Mouse (Mus musculus) hindbrain, embryonic 14.5 days (tissue): ENCODE results near the gene Cd3eap. TPM values are rescaled to one million over a fixed set of nuclear protein-coding genes. Genes with fewer than 3 reads are reported as not detected.
A peak's percentile ranks its signal among the peaks of the same experiment; 100 is the strongest.

Experiments used
- ATAC-seq: fragments of 200-750 bp; cut with Nextera tagmentation; 2 replicates; pipeline ENCODE4 v1.8.0; 2017; ENCODE audit warnings: moderate number of reproducible peaks, mild to moderate bottlenecking, moderate TSS enrichment, moderate library complexity; ENCODE audit not compliant: low FRiP score
- DNase-seq: peaks from one replicate; pipeline ENCODE4 v3.0.0-alpha.2; 2015; ENCODE audit warnings: low spot score
- H3K27ac ChIP-seq: fragments of 300-500 bp; sonication (generic); 2 replicates; pipeline ENCODE4 v1.5.1; 2014; ENCODE audit warnings: mild to moderate bottlenecking, moderate library complexity
- H3K27me3 ChIP-seq: fragments of 300-500 bp; sonication (generic); 2 replicates; pipeline ENCODE4 v1.6.1; 2014; ENCODE audit warnings: mild to moderate bottlenecking, low read length, mixed read lengths; ENCODE audit not compliant: control insufficient read depth, insufficient read depth
- H3K36me3 ChIP-seq: fragments of 300-500 bp; sonication (generic); replicated peaks from 2 replicates; pipeline ENCODE4 v1.6.1; 2014; ENCODE audit not compliant: control insufficient read depth, insufficient read depth
- H3K4me1 ChIP-seq: fragments of 300-500 bp; sonication (generic); replicated peaks from 2 replicates; pipeline ENCODE4 v1.6.1; 2014; ENCODE audit warnings: antibody characterized with exemption, low read length, mixed read lengths; ENCODE audit not compliant: control insufficient read depth, insufficient read depth
- H3K4me2 ChIP-seq: fragments of 300-500 bp; sonication (generic); replicated peaks from 2 replicates; pipeline ENCODE4 v1.6.1; 2014; ENCODE audit warnings: mild to moderate bottlenecking, moderate library complexity
- H3K4me3 ChIP-seq: fragments of 300-500 bp; sonication (generic); replicated peaks from 2 replicates; pipeline ENCODE4 v1.5.1; 2014; ENCODE audit warnings: mild to moderate bottlenecking, low read length
- H3K9ac ChIP-seq: fragments of 300-500 bp; sonication (generic); 2 replicates; pipeline ENCODE4 v1.6.1; 2014
- H3K9me3 ChIP-seq: fragments of 300-500 bp; sonication (generic); 2 replicates; pipeline ENCODE4 v1.6.1; 2016; ENCODE audit warnings: low read length; ENCODE audit not compliant: control insufficient read depth
- WGBS: fragments of 180-500 bp; shearing (Covaris S2); extraction: QIAGEN DNeasy Blood & Tissue Kit; methylation state at CpG from one replicate; pipeline ENCODE4 v1.1.7; 2014; 5-methylcytosine and 5-hydroxymethylcytosine counted together
- polyA plus RNA-seq: library from polyadenylated mRNA; unstranded; fragments of >200 nt; fragmentation: Nextera tagmentation; extraction: Ambion mirVana; gene quantifications from 2 replicates; pipeline ENCODE4 v1.2.1, GENCODE M21; 2014

Gene Cd3eap
- polyA plus RNA-seq, 1 experiment from 2014 or later, result 17.0 TPM

DNA sequence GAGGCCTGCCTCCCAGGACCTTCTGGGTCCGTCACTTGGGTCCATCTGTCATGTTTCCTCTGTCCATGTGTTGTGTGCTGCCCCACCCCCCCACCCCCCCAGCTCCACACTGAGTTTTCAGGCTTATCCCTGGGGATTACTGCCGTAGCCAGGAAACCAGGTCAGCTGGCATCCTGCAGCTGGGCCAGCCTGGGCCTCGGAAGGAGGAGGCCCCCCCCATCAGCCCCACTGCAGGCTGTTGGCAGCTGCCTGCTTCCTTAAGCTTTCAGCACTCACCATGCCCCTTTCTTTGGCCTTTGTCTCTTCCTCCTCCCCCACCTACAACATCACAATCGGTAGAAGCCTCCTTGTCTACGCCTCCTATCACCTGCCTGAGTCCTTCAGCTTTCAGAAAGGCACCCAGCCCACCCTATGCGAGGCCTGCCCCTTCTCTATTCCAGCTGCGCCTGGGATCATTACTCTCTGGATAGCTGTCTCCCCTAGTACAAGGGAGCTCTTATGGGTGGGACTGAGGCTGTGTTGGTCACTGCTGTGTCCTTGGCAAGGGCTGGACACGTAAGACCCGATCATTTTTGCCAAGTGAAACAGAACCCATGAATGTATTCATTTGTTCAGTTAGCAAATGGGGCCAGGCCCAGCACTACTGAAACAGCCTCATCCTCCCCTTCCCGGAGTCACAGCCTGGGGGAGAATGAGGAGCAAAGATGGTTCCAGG, 29.6 kb upstream of the Cd3eap start:
- Histone ChIP-seq H3K4me3 (no peak overlapping the region), H3K9me3 (no peaks in the 10 kb centered on the region), H3K36me3 (peaks cover 96% of the 10 kb centered on the region), H3K4me1 (no peaks in the 10 kb centered on the region), H3K27me3 (no peaks in the 10 kb centered on the region), H3K4me2 (no peak overlapping the region), H3K9ac (no peak overlapping the region), H3K27ac (0 out of 2 replicates have a peak overlapping the region, but pooled peaks have one; percentile 46)
- no peak for DNase-seq
- 53% methylated on average over 10 of the region's 10 CpGs for WGBS
- ATAC-seq, result no peak

DNA sequence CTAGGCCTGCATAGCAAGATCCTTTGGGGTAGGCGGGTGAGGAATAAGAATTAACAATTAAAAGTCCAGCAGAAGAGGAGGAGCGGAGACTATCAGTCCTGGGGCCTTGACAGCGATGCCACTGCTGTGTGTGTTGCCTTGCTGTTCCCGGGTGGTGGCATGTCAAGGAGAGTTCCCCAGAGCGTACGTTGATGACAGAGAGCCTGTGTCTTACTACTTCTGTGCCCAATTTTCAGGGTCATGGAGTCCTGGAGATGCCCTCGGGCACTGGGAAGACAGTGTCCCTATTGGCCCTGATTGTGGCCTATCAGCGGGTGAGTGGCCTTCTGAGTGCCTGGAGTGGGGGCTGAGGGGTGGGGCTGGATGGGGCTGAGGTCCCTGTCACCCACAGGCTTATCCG, 24.4 kb upstream of the Cd3eap start:
- WGBS, result 89% methylated on average over 9 of the region's 9 CpGs
- Histone ChIP-seq H3K27me3 (no peaks in the 10 kb centered on the region), H3K36me3 (peaks cover 44% of the 10 kb centered on the region), H3K4me1 (peaks cover 11% of the 10 kb centered on the region), H3K27ac (no peak overlapping the region), H3K9me3 (no peaks in the 10 kb centered on the region), H3K9ac (0 out of 2 replicates have a peak overlapping the region, but pooled peaks have one; percentile 86), H3K4me3 (no peak overlapping the region), H3K4me2 (no peak overlapping the region)
- DNase-seq (no peak), ATAC-seq (no peak)

GRCm38 (mm10) chr7:19382166-19382541, 22.9 kb upstream of the Cd3eap start:
- Histone ChIP-seq H3K9me3 (no peaks in the 10 kb centered on the region), H3K4me3 (peak overlapping the region; percentile 89), H3K4me2 (peak overlapping the region; percentile 93), H3K27me3 (no peaks in the 10 kb centered on the region), H3K4me1 (peaks cover 11% of the 10 kb centered on the region), H3K9ac (peak overlapping the region; percentile 86), H3K36me3 (peaks cover 30% of the 10 kb centered on the region), H3K27ac (peak overlapping the region; percentile 76; the same call in 1 of the 2 replicates)
- WGBS, result under 1% methylated on average over 22 of the region's 37 CpGs
- DNase-seq (no peak), ATAC-seq (peak; percentile 62)

DNA sequence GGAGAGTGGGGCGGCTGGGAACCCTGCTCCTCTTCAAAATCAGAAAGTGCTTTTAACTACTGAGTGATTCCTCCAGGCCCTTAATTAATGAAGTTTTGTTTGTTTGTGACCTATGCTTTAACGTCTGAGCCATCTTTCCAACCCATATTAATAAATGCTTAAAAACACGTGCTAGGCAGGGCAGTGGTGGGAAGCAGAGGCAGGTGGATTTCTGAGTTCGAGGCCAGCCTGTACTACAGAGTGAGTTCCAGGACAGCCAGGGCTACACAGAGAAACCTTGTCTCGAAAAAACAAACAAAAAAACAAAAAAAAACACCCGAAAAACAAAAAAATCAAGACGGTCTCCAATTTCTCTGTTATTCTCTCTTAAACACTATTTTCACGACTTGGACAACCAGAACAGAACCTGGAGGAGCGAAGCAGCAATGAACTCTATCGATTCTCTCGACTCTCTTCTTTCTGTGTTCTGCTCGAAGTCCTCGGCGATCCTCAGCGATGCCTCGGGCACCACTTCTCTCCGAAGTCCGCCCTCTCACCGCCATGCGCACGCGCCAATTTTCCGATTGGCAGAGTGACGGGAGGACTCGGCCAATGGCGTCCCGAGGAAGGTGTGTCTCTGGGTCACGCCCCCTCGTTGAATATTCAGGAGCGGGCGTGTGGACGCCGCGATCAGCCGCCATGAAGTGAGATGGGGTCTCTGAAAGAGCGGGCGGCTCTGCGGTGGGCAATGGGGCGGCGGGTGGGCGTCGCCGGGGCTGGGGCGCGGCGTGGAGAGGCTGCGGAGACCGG, 22.3 kb upstream of the Cd3eap start, which contains the start of gene Ercc2:
Ercc2 (plus strand) TSS at position 634 of the 789 bp plus-strand sequence.
- Histone ChIP-seq H3K4me2 (peak within 1 kb of the TSS; percentile 93), H3K27ac (peak within 1 kb of the TSS; percentile 76; the same call in 1 of the 2 replicates), H3K9ac (peak within 1 kb of the TSS; percentile 86), H3K4me3 (peak within 1 kb of the TSS; percentile 89), H3K27me3 (no peaks in the 10 kb centered on the region), H3K4me1 (peaks cover 11% of the 10 kb centered on the region), H3K36me3 (peaks cover 24% of the 10 kb centered on the region), H3K9me3 (no peaks in the 10 kb centered on the region)
- ATAC-seq (peak; percentile 95), DNase-seq (peak; percentile 99)
- WGBS, result 7% methylated on average over 42 of the region's 48 CpGs

DNA sequence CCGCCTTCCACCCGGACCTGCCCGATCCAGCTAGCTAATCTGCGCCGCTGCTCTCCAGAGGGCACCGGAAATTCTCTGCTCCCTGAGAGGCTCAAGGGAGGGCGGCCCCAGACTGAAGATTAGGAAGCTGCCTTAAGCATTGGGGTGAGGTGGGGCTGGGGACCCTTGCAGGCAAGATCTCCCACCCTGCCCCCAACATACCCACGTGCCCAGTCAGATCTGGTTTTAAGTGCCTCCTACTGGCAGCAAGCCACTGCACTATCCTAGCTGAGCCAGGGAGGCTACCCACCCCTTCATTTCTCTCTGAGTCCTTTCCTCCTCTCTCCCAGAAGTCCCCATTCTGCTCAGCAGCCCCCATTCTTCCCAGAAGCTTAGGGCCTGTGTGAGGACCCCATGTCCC, 18.8 kb upstream of the Cd3eap start:
- H3K4me2 ChIP-seq, result no peak overlapping the region
- 73% methylated on average over 8 of the region's 8 CpGs for WGBS
- no peak overlapping the region for H3K27ac ChIP-seq
- ATAC-seq (no peak), DNase-seq (no peak)
- H3K9ac ChIP-seq, result no peak overlapping the region
- no peak overlapping the region for H3K4me3 ChIP-seq
- H3K4me1 ChIP-seq, result peaks cover 6% of the 10 kb centered on the region
- no peaks in the 10 kb centered on the region for H3K27me3 ChIP-seq
- no peaks in the 10 kb centered on the region for H3K36me3 ChIP-seq
- no peaks in the 10 kb centered on the region for H3K9me3 ChIP-seq

DNA sequence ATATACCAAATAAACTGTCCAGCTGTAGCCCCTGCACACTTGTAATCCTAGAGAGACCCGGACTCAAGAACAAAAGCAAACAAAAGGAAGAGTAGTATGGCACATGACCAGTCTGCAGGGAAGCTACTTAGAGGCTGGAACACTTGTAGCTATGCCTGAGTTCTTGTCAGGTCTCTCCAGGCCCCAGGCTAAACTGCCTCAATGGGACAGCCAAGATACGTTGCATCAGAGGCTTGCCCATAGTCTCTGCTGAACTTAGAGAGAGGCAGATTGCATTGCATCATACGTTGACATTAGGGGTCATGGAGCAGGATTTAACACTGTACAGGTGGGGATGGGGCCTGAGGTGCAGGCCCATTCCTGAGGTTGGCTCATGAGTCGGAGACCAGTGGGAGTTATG, 16.7 kb upstream of the Cd3eap start:
- H3K36me3 ChIP-seq, result no peaks in the 10 kb centered on the region
- WGBS, result 92% methylated on average over 4 of the region's 4 CpGs
- H3K4me1 ChIP-seq, result no peaks in the 10 kb centered on the region

DNA sequence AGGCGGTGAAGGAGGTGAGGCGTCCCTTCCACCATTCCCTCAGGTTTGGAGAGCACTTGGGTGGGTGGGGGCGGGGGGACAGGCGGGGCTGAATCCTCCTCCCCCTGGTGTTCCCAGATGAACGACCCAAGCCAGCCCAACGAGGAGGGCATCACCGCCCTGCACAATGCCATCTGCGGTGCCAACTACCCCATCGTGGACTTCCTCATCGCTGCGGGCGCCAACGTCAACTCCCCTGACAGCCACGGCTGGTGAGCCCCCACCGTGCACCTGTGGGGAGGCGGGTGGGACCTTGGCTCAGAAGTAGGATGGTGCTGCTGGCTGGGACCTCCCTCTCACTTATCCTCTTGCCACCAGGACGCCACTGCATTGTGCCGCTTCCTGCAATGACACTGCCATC, 16.1 kb upstream of the Cd3eap start:
- no peak overlapping the region for H3K4me3 ChIP-seq
- no peak for DNase-seq
- no peak; the same call in 1 of the 2 replicates for ATAC-seq
- H3K9me3 ChIP-seq, result no peaks in the 10 kb centered on the region
- no peak overlapping the region for H3K4me2 ChIP-seq
- H3K9ac ChIP-seq, result no peak overlapping the region
- H3K4me1 ChIP-seq, result no peaks in the 10 kb centered on the region
- H3K27ac ChIP-seq, result no peak overlapping the region
- H3K27me3 ChIP-seq, result no peaks in the 10 kb centered on the region
- no peaks in the 10 kb centered on the region for H3K36me3 ChIP-seq
- WGBS, result 81% methylated on average over 18 of the region's 18 CpGs

More for the DNA sequence above, 16.7 kb upstream of the Cd3eap start:
- no peak overlapping the region for H3K27ac ChIP-seq
- no peak overlapping the region for H3K9ac ChIP-seq
- no peaks in the 10 kb centered on the region for H3K27me3 ChIP-seq
- ATAC-seq (no peak), DNase-seq (no peak)
- no peak overlapping the region for H3K4me3 ChIP-seq
- no peaks in the 10 kb centered on the region for H3K9me3 ChIP-seq
- no peak overlapping the region for H3K4me2 ChIP-seq

DNA sequence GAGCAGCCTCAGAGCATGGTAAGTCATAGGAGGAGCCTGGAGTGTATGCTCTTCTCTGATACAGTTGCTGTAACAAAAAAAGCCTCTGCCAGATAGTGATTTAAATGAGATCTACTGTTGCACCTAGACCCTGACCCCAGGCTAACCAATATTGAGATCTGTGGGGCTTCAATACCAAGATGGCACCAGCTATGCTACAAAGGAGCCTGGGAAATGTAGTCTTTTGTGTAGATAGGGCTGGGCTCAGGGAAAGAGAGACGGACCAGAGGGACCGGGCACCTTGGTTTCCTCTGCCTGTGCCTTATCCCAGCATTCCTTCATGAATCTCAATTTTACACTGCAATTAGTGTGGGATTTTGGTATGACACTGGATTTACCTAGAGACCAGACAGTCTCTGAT, 14.1 kb upstream of the Cd3eap start:
- no peaks in the 10 kb centered on the region for H3K9me3 ChIP-seq
- 84% methylated on average over 2 of the region's 2 CpGs for WGBS

GRCm38 (mm10) chr7:19369823-19370425, 10.6 kb upstream of the Cd3eap start:
- no peaks in the 10 kb centered on the region for H3K27me3 ChIP-seq
- ATAC-seq, result peak; percentile 85
- no peak overlapping the region for H3K27ac ChIP-seq
- H3K4me1 ChIP-seq, result no peaks in the 10 kb centered on the region
- peak overlapping the region; percentile 37 for H3K4me3 ChIP-seq
- peak overlapping the region; percentile 65 for H3K4me2 ChIP-seq
- H3K9ac ChIP-seq, result peak overlapping the region; percentile 63
- peak; percentile 78 for DNase-seq
- H3K36me3 ChIP-seq, result no peaks in the 10 kb centered on the region
- WGBS, result 14% methylated on average over 44 of the region's 46 CpGs
- H3K9me3 ChIP-seq, result no peaks in the 10 kb centered on the region

More for the DNA sequence above, 14.1 kb upstream of the Cd3eap start:
- DNase-seq, result peak; percentile 30
- Histone ChIP-seq H3K9ac (no peak overlapping the region), H3K27ac (no peak overlapping the region), H3K27me3 (no peaks in the 10 kb centered on the region), H3K4me1 (no peaks in the 10 kb centered on the region), H3K4me2 (no peak overlapping the region), H3K36me3 (no peaks in the 10 kb centered on the region), H3K4me3 (no peak overlapping the region)
- no peak for ATAC-seq
